Mouse (Mus musculus): Measurements from ENCODE around the gene Sned1. TPM values are rescaled to one million over a fixed set of nuclear protein-coding genes. Genes with fewer than 3 reads are reported as not detected.

The Sned1 gene
- total and polyA plus RNA-seq, 3 experiments: 7.2 to 8.9 (median 7.6) TPM

- intact Hi-C loops (cut with DNase I): no loop called here
- H3K36me3 ChIP-seq (ENCODE audit: control insufficient read depth, insufficient read depth, low read length): no peaks in the 10 kb centered on the region
- H3K4me1 ChIP-seq (ENCODE audit: control insufficient read depth, insufficient read depth, low read length): peaks cover 11% of the 10 kb centered on the region
- no peak overlapping the region for H3K27ac ChIP-seq
- H3K27me3 ChIP-seq (ENCODE audit: control insufficient read depth, insufficient read depth, low read length): no peaks in the 10 kb centered on the region
- H3K79me2 ChIP-seq (replicated peaks; ENCODE audit: control insufficient read depth, insufficient read depth, low read length): no peaks in the 10 kb centered on the region
- TF ChIP-seq POLR2A (IDR thresholded peaks at IDR 0.05; ENCODE audit: insufficient read depth, low read depth, low read length) (no peak), EP300 (IDR thresholded peaks at IDR 0.05; ENCODE audit: insufficient read depth, low read depth, low read length) (no peak), CTCF (IDR thresholded peaks at IDR 0.05) (no peak)
- DNase-seq: no peak
- no peak overlapping the region for H3K9ac ChIP-seq (ENCODE audit: low read depth, low read length)
- WGBS: 85% methylated on average over 7 of the region's 7 CpGs
- H3K4me3 ChIP-seq: no peak overlapping the region
These were observed 23.2 kb upstream of the Sned1 start for GRCm38 (mm10) chr1:93212441-93212840.

GRCm38 (mm10) chr1:93214612-93215011 lies 21.0 kb upstream of the Sned1 start:
- H3K79me2 ChIP-seq (replicated peaks; ENCODE audit: control insufficient read depth, insufficient read depth, low read length): no peaks in the 10 kb centered on the region
- WGBS: 54% methylated on average over 5 of the region's 5 CpGs
- peaks cover 12% of the 10 kb centered on the region for H3K4me1 ChIP-seq (ENCODE audit: control insufficient read depth, insufficient read depth, low read length)
- no peak overlapping the region for H3K27ac ChIP-seq
- no peak overlapping the region for H3K9ac ChIP-seq (ENCODE audit: low read depth, low read length)
- H3K36me3 ChIP-seq (ENCODE audit: control insufficient read depth, insufficient read depth, low read length): no peaks in the 10 kb centered on the region
- H3K27me3 ChIP-seq (ENCODE audit: control insufficient read depth, insufficient read depth, low read length): no peaks in the 10 kb centered on the region
- TF ChIP-seq EP300 (IDR thresholded peaks at IDR 0.05; ENCODE audit: insufficient read depth, low read depth, low read length): no peak
- no peak for TF ChIP-seq POLR2A (IDR thresholded peaks at IDR 0.05; ENCODE audit: insufficient read depth, low read depth, low read length)
- TF ChIP-seq CTCF (IDR thresholded peaks at IDR 0.05): no peak
- DNase-seq: no peak
- intact Hi-C loops (cut with DNase I): loop anchor here (5.0 kb wide), 1 partner anchor 37 kb away; no protein-coding TSS in a partner anchor
- no peak overlapping the region for H3K4me3 ChIP-seq

- no peaks in the 10 kb centered on the region for H3K36me3 ChIP-seq (ENCODE audit: control insufficient read depth, insufficient read depth, low read length)
- TF ChIP-seq CTCF (IDR thresholded peaks at IDR 0.05) (no peak), EP300 (IDR thresholded peaks at IDR 0.05; ENCODE audit: insufficient read depth, low read depth, low read length) (peak; percentile 81), POLR2A (IDR thresholded peaks at IDR 0.05; ENCODE audit: insufficient read depth, low read depth, low read length) (no peak)
- no peaks in the 10 kb centered on the region for H3K79me2 ChIP-seq (replicated peaks; ENCODE audit: control insufficient read depth, insufficient read depth, low read length)
- H3K9ac ChIP-seq (ENCODE audit: low read depth, low read length): no peak overlapping the region
- no peaks in the 10 kb centered on the region for H3K27me3 ChIP-seq (ENCODE audit: control insufficient read depth, insufficient read depth, low read length)
- peak; percentile 50 to 60 for DNase-seq
- peak overlapping the region; percentile 61 for H3K27ac ChIP-seq
- H3K4me1 ChIP-seq (ENCODE audit: control insufficient read depth, insufficient read depth, low read length): peaks cover 2% of the 10 kb centered on the region
- intact Hi-C loops (cut with DNase I): loop anchor here (5.0 kb wide), 1 partner anchor 40 kb away; no protein-coding TSS in a partner anchor
- 57% methylated on average over 9 of the region's 9 CpGs for WGBS
- H3K4me3 ChIP-seq: no peak overlapping the region
These were observed 18.7 kb upstream of the Sned1 start for GRCm38 (mm10) chr1:93216839-93217497.

- H3K36me3 ChIP-seq (ENCODE audit: control insufficient read depth, insufficient read depth, low read length): no peaks in the 10 kb centered on the region
- H3K27ac ChIP-seq: peak overlapping the region; percentile 52; the same call in 1 of the 2 replicates
- TF ChIP-seq CTCF (IDR thresholded peaks at IDR 0.05) (peak; percentile 32), POLR2A (IDR thresholded peaks at IDR 0.05; ENCODE audit: insufficient read depth, low read depth, low read length) (no peak), EP300 (IDR thresholded peaks at IDR 0.05; ENCODE audit: insufficient read depth, low read depth, low read length) (no peak)
These were observed 18.1 kb upstream of the Sned1 start for GRCm38 (mm10) chr1:93217530-93217929.

GRCm38 (mm10) chr1:93220776-93221175 lies 14.9 kb upstream of the Sned1 start:
- intact Hi-C loops (cut with DNase I): no loop called here
- TF ChIP-seq EP300 (IDR thresholded peaks at IDR 0.05; ENCODE audit: insufficient read depth, low read depth, low read length) (no peak), CTCF (IDR thresholded peaks at IDR 0.05) (no peak), POLR2A (IDR thresholded peaks at IDR 0.05; ENCODE audit: insufficient read depth, low read depth, low read length) (no peak)
- H3K4me1 ChIP-seq (ENCODE audit: control insufficient read depth, insufficient read depth, low read length): peaks cover 1% of the 10 kb centered on the region; the same call in 1 of the 2 replicates
- no peaks in the 10 kb centered on the region for H3K27me3 ChIP-seq (ENCODE audit: control insufficient read depth, insufficient read depth, low read length)
- 76% methylated on average over 7 of the region's 7 CpGs for WGBS
- DNase-seq: no peak
- no peaks in the 10 kb centered on the region for H3K36me3 ChIP-seq (ENCODE audit: control insufficient read depth, insufficient read depth, low read length)
- no peak overlapping the region for H3K27ac ChIP-seq
- H3K79me2 ChIP-seq (replicated peaks; ENCODE audit: control insufficient read depth, insufficient read depth, low read length): no peaks in the 10 kb centered on the region
- no peak overlapping the region for H3K9ac ChIP-seq (ENCODE audit: low read depth, low read length)
- no peak overlapping the region for H3K4me3 ChIP-seq

More at GRCm38 (mm10) chr1:93217530-93217929, 18.1 kb upstream of the Sned1 start:
- no peak overlapping the region for H3K9ac ChIP-seq (ENCODE audit: low read depth, low read length)
- intact Hi-C loops (cut with DNase I): loop anchor here (5.0 kb wide), 1 partner anchor 40 kb away; no protein-coding TSS in a partner anchor
- DNase-seq: peak in 1 of 2 experiments; percentile 35
- 66% methylated on average over 7 of the region's 7 CpGs for WGBS
- peaks cover 1% of the 10 kb centered on the region; the same call in 1 of the 2 replicates for H3K4me1 ChIP-seq (ENCODE audit: control insufficient read depth, insufficient read depth, low read length)
- H3K27me3 ChIP-seq (ENCODE audit: control insufficient read depth, insufficient read depth, low read length): no peaks in the 10 kb centered on the region
- no peaks in the 10 kb centered on the region for H3K79me2 ChIP-seq (replicated peaks; ENCODE audit: control insufficient read depth, insufficient read depth, low read length)
- no peak overlapping the region for H3K4me3 ChIP-seq

GRCm38 (mm10) chr1:93223972-93224371 lies 11.7 kb upstream of the Sned1 start:
- TF ChIP-seq CTCF (IDR thresholded peaks at IDR 0.05): peak; percentile 78
- TF ChIP-seq EP300 (IDR thresholded peaks at IDR 0.05; ENCODE audit: insufficient read depth, low read depth, low read length): no peak
- 28% methylated on average over 18 of the region's 18 CpGs for WGBS

More at GRCm38 (mm10) chr1:93223972-93224371, 11.7 kb upstream of the Sned1 start:
- H3K4me3 ChIP-seq: no peak overlapping the region
- intact Hi-C loops (cut with DNase I): no loop called here
- no peaks in the 10 kb centered on the region; the same call in 1 of the 2 replicates for H3K4me1 ChIP-seq (ENCODE audit: control insufficient read depth, insufficient read depth, low read length)
- no peaks in the 10 kb centered on the region for H3K27me3 ChIP-seq (ENCODE audit: control insufficient read depth, insufficient read depth, low read length)
- no peak overlapping the region for H3K9ac ChIP-seq (ENCODE audit: low read depth, low read length)
- H3K79me2 ChIP-seq (replicated peaks; ENCODE audit: control insufficient read depth, insufficient read depth, low read length): no peaks in the 10 kb centered on the region
- DNase-seq: peak; percentile 30 to 54
- no peak overlapping the region for H3K27ac ChIP-seq
- no peaks in the 10 kb centered on the region for H3K36me3 ChIP-seq (ENCODE audit: control insufficient read depth, insufficient read depth, low read length)

Data from heart, adult 2 months (tissue).